Mouse (Mus musculus) right cerebral cortex, postnatal 25 days (tissue): ENCODE data around the gene Ahdc1.
A peak's percentile ranks its signal among the peaks of the same experiment; 100 is the strongest.

ENCODE experiments used
- DNase-seq: peaks from one replicate; pipeline ENCODE4 v3.0.0; 2022

Ahdc1 gene

DNA sequence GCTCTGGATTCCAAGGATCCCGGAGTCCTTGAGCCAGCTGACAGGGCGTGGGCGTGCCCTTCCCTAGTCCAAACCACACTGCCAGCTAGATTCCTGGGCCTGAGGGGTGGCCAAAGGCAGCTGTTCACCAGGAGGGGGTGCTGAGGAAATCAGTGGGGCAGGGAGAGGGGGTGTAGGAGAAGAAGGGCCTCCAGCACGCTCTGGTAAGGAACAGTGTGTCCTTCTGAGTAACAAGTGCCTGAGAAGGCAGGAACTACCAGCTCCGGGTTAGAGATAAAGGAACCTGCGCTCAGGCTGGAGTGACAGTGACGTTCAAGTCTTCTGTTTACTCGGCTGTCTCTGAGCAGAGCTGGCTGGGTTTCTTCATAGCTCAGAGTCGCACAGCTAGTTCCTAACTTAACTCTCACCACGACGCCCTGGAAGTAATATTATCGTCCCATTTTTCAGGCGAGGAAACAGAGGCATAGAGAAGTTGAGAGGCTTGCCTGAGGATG lies 96.8 kb downstream of the Ahdc1 start:
- no peak for DNase-seq

DNA sequence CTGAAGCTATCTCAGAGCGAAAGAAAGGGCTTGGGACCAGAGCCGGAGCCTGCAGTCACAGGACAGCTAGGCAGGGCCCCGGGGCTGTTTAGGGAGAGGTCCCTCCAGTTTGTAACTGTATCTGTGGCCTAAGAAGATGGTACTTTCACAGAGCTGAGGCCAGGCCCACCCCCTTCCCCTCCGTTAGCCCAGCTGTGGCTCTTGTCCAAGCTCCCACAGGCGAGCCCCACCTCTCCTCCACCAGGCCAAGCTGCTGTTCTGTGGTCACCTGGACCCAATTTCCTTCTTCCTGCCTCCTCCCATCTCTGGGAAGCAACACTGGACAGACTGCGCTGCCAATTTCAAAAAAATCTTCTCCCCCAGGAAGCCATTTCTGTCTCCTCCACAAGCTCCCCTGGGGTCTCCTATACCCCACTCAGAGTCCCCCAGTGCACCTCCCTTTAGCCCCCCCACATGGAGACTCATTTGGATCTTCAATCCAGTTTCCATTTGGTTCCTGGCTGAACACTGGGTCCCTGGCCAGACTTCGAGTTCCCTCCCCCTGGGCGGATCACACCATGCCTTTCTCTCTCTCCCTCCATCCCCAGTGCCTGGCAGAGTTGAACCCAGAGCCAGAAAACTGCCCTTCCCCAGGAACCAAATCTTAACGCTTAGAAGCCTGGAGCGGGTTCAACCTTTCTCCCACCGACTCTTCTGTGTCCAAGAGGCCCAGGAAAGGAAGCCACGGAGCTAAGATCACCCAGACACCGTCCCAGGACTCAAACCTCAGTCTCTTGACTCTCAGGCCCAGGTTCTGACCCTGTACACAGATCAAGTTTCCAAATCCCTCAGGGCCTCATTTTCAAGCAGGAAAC lies 97.6 kb downstream of the Ahdc1 start:
- no peak for DNase-seq

DNA sequence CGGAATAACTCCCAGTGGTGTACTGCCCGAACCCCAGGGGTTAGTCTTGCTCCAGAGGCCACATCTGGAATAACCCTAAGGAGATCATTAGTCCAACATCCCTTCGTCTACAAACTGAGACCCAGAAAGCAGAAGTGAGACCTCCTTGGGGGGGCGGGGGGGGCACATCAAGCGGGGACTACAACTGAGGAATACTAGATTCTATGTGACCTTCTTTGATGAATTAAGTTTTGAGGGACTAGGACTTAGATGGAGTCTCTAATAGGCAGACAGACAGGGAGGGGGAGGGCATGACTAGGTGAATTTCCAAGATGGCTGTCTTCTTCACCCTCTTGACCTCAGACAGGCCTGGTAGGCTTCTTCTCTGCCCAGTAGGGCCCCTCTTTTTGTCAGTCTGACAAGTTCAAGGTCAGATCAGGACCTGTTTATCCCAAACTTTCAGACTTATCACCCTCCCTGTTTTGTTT lies 98.3 kb downstream of the Ahdc1 start:
- no peak for DNase-seq

DNA sequence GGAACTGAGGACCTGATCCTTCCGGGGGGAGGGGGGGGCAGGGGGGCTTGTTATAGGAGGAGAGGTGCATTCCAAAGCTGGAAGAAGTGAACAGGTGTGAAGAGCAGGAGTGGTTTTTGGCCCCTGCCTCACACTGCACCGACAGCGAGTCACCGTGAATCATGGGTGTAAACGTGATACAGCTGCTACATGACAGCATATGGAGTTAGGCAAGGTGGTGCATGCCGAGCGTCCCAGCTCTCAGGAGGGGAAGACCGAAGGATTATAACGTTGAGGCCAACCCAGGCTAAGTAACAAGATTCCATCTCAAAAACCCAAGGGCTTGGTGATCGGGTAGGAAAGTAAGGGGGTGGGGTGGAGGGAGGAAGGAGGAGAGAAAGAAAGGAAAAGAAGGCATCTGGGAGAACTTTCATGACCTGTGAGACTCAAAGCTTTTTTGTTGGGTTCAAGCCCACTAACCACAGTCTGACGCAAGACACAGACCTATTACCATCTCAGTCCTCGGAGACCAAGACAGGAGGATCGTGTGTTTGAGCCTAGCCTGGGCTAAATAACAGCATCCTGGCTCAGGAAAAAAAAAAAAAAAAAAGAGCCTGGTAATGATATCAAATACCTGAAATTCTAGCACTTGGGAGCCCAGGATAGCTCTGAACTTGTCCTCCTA lies 101.2 kb downstream of the Ahdc1 start:
- no peak for DNase-seq

DNA sequence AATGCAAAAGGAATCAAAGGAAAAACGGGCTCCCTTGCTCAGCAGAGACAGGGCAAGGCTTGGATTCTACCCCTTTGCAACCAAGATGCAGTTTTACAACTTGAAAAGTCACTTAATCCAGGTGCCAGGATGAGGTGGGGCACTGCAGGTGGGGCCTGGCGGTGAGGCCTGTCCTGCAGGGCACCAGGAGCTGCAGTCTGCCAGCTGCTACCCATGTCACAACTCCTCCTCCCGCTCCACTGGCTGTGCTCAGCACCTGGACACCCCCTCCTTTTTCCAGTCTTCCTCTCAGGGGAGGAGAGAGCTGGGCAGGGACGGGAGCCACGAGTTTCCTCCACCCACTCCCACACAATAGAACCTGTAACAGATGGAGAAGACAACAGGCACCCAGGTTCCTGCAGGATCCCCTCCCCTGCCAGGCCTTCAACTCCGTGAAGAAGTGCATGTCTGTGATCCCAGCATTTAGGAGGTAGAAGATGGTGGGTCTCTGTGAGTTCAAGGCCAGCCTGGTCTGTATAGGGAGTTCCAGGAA lies 102.4 kb downstream of the Ahdc1 start:
- peak; percentile 21 for DNase-seq

DNA sequence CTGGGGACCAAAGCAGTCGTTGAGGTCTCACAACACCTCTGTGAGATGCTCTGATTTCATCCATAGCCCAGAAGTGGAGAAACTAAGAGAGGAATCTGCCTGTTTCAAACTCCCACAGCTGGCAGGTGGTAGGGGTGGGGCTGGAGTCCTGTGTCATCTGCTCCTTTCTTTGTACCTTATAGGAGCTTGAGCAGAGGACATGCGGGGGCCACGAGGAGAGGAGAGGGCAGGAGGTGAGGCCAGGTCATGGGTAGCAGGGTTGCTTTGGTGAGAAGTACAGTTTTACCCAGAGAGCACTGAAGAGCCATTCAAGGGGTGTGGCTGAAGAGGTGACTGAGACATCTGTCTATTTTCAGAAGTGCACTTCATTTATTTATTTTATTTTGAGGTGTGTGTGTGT lies 103.7 kb downstream of the Ahdc1 start:
- no peak for DNase-seq

GRCm38 (mm10) chr4:133115721-133116429 lies 104.8 kb downstream of the Ahdc1 start:
- no peak for DNase-seq

GRCm38 (mm10) chr4:133116756-133117470 lies 105.9 kb downstream of the Ahdc1 start:
- DNase-seq = no peak

GRCm38 (mm10) chr4:133117556-133118411 lies 106.7 kb downstream of the Ahdc1 start:
- DNase-seq = no peak

GRCm38 (mm10) chr4:133118775-133119375 lies 107.8 kb downstream of the Ahdc1 start:
- DNase-seq = no peak

GRCm38 (mm10) chr4:133119579-133119978 lies 108.5 kb downstream of the Ahdc1 start:
- no peak for DNase-seq

GRCm38 (mm10) chr4:133120833-133121321 lies 109.8 kb downstream of the Ahdc1 start:
- peak; percentile 53 for DNase-seq

DNA sequence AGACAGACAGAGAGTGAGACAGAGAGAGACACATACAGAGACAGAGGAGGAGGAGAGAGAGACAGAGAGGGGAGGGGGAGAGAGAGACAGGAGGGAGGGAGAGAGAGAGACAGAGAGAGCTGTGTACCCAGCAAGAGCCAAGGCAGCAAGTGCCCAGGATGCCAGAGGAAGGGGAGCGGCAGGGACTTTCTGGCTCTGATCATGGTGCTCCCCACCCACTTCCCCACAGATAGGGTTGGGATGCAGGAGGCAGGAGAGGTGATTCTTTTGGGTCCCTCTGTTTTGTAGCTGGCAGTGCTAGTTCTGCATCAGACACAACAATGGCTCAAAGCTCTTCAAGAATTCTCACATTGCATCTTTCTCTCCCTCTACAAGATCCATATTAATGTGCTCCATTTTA lies 110.4 kb downstream of the Ahdc1 start:
- no peak for DNase-seq

- DNase-seq = no peak
These were observed 111.0 kb downstream of the Ahdc1 start for GRCm38 (mm10) chr4:133121974-133122637.

DNA sequence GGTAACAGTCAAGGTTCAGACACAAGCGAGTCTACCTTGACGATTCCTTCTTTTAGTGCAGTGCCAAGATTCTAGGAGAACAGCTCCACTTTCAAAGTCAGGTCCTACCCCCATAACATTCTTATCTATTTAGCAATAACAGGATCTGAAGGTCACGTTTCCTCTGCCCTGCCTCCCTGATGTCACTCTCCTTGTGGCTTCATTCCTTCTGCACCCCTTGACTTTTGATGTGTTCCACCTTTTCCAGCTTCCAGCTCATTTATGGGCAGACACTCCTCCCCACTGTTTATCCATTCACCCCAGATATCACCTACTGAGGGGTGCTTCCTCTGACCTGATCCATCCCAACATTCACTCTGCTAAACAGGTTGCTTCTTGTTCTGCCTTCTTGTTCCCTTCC lies 116.0 kb downstream of the Ahdc1 start:
- no peak for DNase-seq
